Mouse (Mus musculus): ENCODE data around the gene Txnrd2. TPM values are rescaled to one million over a fixed set of nuclear protein-coding genes. Genes with fewer than 3 reads are reported as not detected.

Gene Txnrd2
- total RNA-seq, 2 experiments from 2014 or later, result 29.9 to 34.6 TPM

GRCm38 (mm10) chr16:18477996-18478395 lies 51.8 kb downstream of the Txnrd2 start:
- intact Hi-C loops (cut with DNase I), result no loop called here
- no peak for DNase-seq

GRCm38 (mm10) chr16:18479667-18480066 lies 53.5 kb downstream of the Txnrd2 start:
- DNase-seq, result no peak
- intact Hi-C loops (cut with DNase I), result no loop called here

GRCm38 (mm10) chr16:18480933-18481485 lies 54.8 kb downstream of the Txnrd2 start:
- DNase-seq, result no peak
- intact Hi-C loops (cut with DNase I), result no loop called here

DNA sequence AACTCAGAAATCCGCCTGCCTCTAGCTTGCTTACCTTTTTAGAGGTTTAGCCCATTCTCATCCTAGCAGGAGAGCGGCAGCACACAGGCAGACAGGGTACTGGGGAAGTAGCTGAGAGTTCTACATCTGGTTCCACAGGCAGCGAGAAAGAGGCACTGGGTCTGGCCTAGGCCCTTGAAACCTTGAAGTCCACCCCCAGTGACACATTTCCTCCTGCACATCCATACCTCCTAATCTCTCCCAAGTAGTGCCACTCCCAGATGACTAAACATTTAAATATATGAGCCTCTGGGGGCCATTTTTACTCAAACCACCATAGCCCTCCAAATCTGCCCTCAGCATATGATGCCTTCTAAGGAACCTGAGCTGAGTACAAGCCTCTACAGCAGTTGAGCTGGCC lies 56.2 kb downstream of the Txnrd2 start:
- DNase-seq, result no peak
- intact Hi-C loops (cut with DNase I), result no loop called here

- DNase-seq, result no peak
- intact Hi-C loops (cut with DNase I), result no loop called here
These were observed 57.7 kb downstream of the Txnrd2 start for GRCm38 (mm10) chr16:18483839-18484238.

DNA sequence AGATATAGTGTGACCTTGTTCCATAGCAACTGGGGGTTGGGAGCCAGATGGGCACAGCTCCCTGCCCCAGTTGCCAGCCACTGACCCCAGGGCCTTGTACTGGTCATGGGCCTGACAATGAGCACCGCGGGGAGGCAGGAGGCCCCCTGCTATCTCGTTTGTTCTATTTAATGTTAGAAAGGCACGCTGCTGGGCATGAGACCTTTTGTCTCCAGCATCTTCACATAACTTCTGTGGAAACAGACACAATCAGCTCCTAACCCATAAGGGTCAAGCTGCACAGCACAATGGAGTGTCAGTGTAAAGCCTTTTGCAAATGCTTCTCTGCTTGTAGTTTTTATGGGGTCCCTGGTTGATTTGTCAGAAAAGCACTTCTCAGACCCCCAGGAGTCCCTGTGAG lies 58.2 kb downstream of the Txnrd2 start:
- intact Hi-C loops (cut with DNase I), result no loop called here

DNA sequence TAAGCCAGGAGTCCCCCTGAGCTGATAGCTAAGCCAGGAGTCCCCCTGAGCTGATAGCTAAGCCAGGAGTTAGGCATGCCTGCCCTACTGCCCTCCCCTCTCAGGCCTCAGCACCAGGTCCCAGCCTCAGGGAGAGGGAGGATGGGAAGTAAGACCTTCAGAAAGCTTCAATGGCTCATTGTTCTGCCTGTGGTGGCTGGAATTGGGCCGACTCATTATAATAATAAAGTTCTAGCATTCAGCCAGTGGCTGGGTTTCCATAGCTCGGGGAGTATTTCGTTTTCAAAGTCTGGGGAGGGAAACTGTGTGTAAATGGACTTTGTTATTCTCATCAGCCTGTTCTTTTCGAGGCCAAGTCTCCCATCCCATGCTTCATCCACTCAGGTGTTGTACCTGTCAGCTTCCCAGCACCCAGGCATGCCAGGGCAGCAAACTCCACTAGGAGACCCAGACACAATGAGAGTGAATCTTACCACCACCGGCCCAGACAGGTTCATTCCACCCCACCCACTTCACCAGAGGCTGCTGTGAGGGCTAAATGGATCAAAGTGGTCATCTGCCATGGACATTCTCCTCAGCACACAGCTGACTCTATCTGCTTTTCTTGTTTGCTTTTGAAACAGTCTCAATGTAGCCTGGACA lies 58.7 kb downstream of the Txnrd2 start:
- no peak for DNase-seq
- intact Hi-C loops (cut with DNase I), result no loop called here

More for the DNA sequence above, 58.2 kb downstream of the Txnrd2 start:
- no peak for DNase-seq

DNA sequence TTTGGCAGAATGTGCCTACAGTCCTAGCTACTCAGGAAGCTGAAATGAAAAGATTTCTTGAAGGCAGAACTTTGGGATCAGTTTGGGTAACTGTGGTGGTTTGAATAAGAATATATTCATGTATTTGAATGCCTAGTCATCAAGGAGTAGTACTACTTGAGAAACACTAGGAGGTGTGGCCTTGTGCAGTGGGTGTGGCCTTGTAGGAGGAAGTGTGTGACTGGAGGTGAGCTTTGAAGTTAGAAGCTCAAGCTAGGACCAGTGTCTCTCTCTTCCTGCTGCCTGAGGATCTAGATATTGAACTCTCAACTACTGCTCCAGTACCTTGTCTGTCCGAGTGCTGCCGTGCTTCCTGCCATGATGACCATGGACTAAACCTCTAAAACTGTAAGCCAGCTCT lies 59.9 kb downstream of the Txnrd2 start:
- intact Hi-C loops (cut with DNase I), result no loop called here

GRCm38 (mm10) chr16:18490281-18490680 lies 64.1 kb downstream of the Txnrd2 start:
- intact Hi-C loops (cut with DNase I), result no loop called here
- DNase-seq, result no peak

More for the DNA sequence above, 59.9 kb downstream of the Txnrd2 start:
- no peak for DNase-seq

- intact Hi-C loops (cut with DNase I), result no loop called here
- DNase-seq, result no peak
These were observed 64.7 kb downstream of the Txnrd2 start for GRCm38 (mm10) chr16:18490894-18491293.

DNA sequence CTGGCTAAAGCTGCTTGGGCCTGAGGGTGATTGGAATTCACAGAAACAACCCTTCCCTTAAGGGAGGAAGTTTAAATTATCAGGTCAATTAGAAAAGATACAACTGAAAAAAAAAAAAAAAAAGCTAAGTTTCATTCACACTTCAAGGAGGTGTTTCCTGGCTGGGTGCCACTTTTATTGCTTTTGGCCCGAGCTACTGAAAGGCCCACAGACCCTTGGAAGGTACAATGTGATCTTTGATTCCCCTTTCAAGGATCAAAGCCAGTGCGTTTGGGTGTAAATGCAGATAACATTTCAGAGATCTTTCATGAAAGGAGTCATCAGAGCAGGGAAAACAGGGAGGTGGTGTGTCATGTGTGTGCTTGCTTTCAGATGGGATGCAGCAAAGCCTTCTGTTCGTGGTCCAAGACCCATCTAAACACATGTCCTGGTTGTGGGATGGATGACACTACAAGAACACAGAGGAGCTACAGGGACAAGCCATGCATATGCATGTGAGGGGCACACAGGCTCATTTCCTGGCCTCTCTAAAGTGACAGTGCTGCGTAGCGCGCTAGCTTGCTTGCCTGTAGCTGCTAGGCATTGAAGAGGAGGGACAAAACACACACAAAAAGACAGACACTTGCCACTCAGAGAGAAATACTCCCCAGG lies 71.8 kb downstream of the Txnrd2 start:
- peak in 1 of 2 experiments; percentile 11 for DNase-seq
- intact Hi-C loops (cut with DNase I), result no loop called here

- peak; percentile 97 to 98 for DNase-seq
- intact Hi-C loops (cut with DNase I), result no loop called here
These were observed 72.4 kb downstream of the Txnrd2 start, which contains the start of the genes Gnb1l and Rtl10 for GRCm38 (mm10) chr16:18498558-18498990. Gnb1l (plus strand) TSS chr16:18498713. Rtl10 (plus strand) TSS chr16:18498901.

GRCm38 (mm10) chr16:18498996-18499395 lies 72.8 kb downstream of the Txnrd2 start:
- no peak for DNase-seq
- intact Hi-C loops (cut with DNase I), result no loop called here

GRCm38 (mm10) chr16:18501531-18501930 lies 75.3 kb downstream of the Txnrd2 start:
- DNase-seq, result no peak
- intact Hi-C loops (cut with DNase I), result no loop called here

DNA sequence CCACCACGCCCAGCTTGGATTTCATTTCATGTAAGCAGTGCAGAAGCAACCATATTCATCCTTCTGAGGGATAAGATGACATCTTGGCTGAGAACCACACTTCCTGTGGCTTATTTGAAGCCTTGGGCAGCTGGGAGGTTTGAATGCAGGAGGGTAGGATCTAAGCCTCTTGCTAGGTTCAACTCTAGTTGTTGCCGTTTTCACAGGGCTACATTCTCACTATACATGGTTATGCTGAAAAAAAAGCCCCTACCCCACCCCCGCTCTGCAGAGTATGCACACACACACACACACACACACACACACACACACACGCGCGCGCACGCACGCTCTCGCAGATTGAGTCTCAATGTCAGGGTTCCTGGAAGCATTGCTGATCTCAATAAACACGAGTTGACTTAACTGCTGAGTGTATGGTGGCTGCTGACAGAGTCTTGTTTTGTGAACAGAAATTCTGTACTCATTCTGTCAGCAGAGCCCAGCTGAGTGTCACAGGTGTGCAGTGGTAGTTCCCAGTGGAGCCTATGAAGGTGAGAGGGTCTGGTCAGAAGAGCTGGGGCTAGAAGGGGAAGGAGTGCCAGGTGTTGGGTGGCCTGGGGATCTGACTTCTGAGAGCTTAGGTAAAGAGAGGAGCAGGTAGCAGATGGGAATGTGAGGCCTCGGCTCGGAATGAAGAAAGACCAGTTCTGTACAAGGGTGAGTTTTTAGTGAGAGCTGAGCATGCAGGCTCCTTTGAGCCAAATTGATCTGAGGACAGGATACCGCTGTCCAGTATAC lies 77.6 kb downstream of the Txnrd2 start:
- DNase-seq, result no peak
- intact Hi-C loops (cut with DNase I), result no loop called here

DNA sequence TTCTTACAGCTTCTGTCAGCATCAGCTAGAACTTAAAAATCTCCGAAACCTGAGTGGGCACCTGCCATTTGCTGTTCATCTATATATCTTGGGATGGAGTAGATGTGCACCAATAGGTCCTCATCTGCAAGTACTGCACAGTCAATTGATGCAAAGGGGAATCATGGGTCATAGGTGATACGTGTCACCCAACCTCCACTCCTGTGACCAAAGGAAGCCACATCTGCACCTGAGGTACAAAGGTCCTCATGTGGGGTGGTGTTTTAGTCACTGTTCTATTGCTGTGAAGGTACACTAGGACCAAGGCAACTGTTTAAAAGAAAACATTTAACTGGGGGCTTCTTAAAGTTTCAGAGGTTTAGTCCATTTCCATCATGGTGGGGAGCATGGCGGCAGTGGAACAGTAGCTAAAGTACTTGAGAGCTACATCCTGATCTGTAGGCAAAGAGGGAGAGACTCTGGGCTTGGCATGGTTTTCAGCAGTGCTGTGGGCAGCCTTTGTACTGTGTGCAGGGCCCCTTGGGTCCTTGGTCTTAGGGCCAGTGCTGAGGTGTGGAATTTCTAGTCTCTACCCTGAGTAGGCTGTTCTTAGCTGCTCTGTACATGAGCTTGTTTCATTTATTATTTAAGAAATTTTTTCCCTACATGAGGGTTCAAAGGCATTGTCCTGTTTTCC lies 80.5 kb downstream of the Txnrd2 start:
- no peak for DNase-seq
- intact Hi-C loops (cut with DNase I), result no loop called here

- intact Hi-C loops (cut with DNase I), result no loop called here
- no peak for DNase-seq
These were observed 81.0 kb downstream of the Txnrd2 start for GRCm38 (mm10) chr16:18507200-18507549.

DNA sequence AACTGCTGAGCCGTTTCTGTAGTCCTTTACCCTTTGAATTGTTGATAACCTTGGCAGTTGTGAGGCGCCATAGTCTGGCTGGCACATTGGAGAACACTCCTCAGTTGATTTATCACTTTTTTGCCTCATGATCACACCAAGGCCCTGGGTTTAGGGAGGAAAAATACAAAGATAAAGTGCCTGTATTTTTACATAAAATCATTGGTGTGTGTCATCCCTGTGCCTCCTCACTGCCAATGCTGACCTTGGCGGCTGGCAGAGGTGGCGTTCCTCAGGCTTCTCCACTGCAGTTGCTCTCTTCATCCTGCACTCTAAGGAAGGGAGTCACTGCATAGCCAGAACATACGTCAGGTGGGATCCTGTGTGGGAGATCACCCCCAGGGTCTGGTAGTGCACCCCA lies 85.6 kb downstream of the Txnrd2 start:
- intact Hi-C loops (cut with DNase I), result no loop called here
- no peak for DNase-seq

- no peak for DNase-seq
- intact Hi-C loops (cut with DNase I), result no loop called here
These were observed 87.3 kb downstream of the Txnrd2 start for GRCm38 (mm10) chr16:18513508-18513907.

DNA sequence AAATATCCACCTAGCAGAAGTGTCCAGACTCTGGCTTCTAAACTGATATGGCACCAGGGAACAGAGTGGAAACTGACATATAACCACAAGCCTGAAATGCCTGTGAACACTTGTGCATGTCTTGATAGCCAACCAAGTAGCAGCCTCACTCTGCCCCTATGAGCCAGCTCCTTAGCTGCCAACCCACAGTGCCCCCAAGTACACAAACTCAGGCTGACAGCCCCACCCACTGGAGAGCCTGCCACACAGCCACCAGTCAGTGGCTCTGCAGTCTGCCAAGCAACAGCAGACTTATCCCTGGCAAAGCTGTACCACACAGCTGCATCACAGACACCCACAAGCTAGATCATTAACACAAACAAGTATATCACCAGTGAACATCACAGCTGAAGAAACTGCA lies 91.9 kb downstream of the Txnrd2 start:
- DNase-seq, result peak in 1 of 2 experiments; percentile 21
- intact Hi-C loops (cut with DNase I), result no loop called here

All from heart, postnatal 14 days (tissue).